Mouse (Mus musculus) c-Kit-positive CD71-positive TER-119-negative erythroid progenitor cells, embryonic 14.5 days (primary cell): Measurements from ENCODE around the gene Zfp654.
A peak's percentile ranks its signal among the peaks of the same experiment; 100 is the strongest.

ENCODE experiments used
- DNase-seq: peaks from one replicate; pipeline ENCODE4 v3.0.0-alpha.2; 2013; ENCODE audit warnings: low read depth

The Zfp654 gene

GRCm38 (mm10) chr16:64766696-64767300 lies 84.7 kb downstream of the Zfp654 start:
- no peak for DNase-seq

- no peak for DNase-seq
Observed at GRCm38 (mm10) chr16:64759245-64759626, 92.2 kb downstream of the Zfp654 start.

GRCm38 (mm10) chr16:64758561-64759244 lies 92.7 kb downstream of the Zfp654 start:
- no peak for DNase-seq

GRCm38 (mm10) chr16:64757666-64758400 lies 93.6 kb downstream of the Zfp654 start:
- DNase-seq = no peak

- no peak for DNase-seq
Observed at GRCm38 (mm10) chr16:64756321-64756720, 95.1 kb downstream of the Zfp654 start.

- no peak for DNase-seq
Observed at GRCm38 (mm10) chr16:64754743-64755139, 96.7 kb downstream of the Zfp654 start.

GRCm38 (mm10) chr16:64753990-64754742 lies 97.3 kb downstream of the Zfp654 start:
- DNase-seq = no peak

- DNase-seq = peak; percentile 57
Observed at GRCm38 (mm10) chr16:64748237-64748636, 103.2 kb downstream of the Zfp654 start.

GRCm38 (mm10) chr16:64745089-64745488 lies 106.4 kb downstream of the Zfp654 start:
- no peak for DNase-seq

- DNase-seq = no peak
Observed at GRCm38 (mm10) chr16:64737289-64737688, 114.2 kb downstream of the Zfp654 start.
